Mouse (Mus musculus) midbrain, embryonic 13.5 days (tissue): ENCODE results near the gene Mgat1. TPM values are rescaled to one million over a fixed set of nuclear protein-coding genes. Genes with fewer than 3 reads are reported as not detected.
A peak's percentile ranks its signal among the peaks of the same experiment; 100 is the strongest.
"Not testable (repeated sequence)": the region's sequence is repeated elsewhere in the genome, so short reads cannot be mapped to it uniquely, and the experiment has no call there.

Experiments
- ATAC-seq: fragments of 200-750 bp; cut with Nextera tagmentation; 2 replicates; pipeline ENCODE4 v1.8.0; 2017; ENCODE audit warnings: mild to moderate bottlenecking, moderate TSS enrichment, moderate library complexity
- H3K27ac ChIP-seq: fragments of 300-500 bp; sonication (generic); 2 replicates; pipeline ENCODE4 v1.5.1; 2015; ENCODE audit warnings: inconsistent platforms, mild to moderate bottlenecking, moderate library complexity
- H3K27me3 ChIP-seq: fragments of 300-500 bp; sonication (generic); 2 replicates; pipeline ENCODE4 v1.6.1; 2015; ENCODE audit warnings: mild to moderate bottlenecking, inconsistent platforms
- H3K36me3 ChIP-seq: fragments of 300-500 bp; sonication (generic); 2 replicates; pipeline ENCODE4 v1.6.1; 2015; ENCODE audit warnings: mild to moderate bottlenecking, inconsistent platforms
- H3K4me1 ChIP-seq: fragments of 300-500 bp; sonication (generic); replicated peaks from 2 replicates; pipeline ENCODE4 v1.6.1; 2015; ENCODE audit warnings: inconsistent platforms
- H3K4me2 ChIP-seq: fragments of 300-500 bp; sonication (generic); replicated peaks from 2 replicates; pipeline ENCODE4 v1.6.1; 2015; ENCODE audit warnings: moderate library complexity, mild to moderate bottlenecking, inconsistent platforms
- H3K4me3 ChIP-seq: fragments of 300-500 bp; sonication (generic); replicated peaks from 2 replicates; pipeline ENCODE4 v1.5.1; 2015; ENCODE audit warnings: mild to moderate bottlenecking, inconsistent platforms
- H3K9ac ChIP-seq: fragments of 300-500 bp; sonication (generic); replicated peaks from 2 replicates; pipeline ENCODE4 v1.6.1; 2015; ENCODE audit warnings: mild to moderate bottlenecking, inconsistent platforms
- H3K9me3 ChIP-seq: fragments of 300-500 bp; sonication (generic); 2 replicates; pipeline ENCODE4 v1.6.1; 2016; ENCODE audit warnings: mild to moderate bottlenecking, inconsistent platforms
- WGBS: fragments of 180-500 bp; shearing (Covaris S2); methylation state at CpG from one replicate; pipeline ENCODE4 v1.1.7; 2015; 5-methylcytosine and 5-hydroxymethylcytosine counted together
- polyA plus RNA-seq: library from polyadenylated mRNA; unstranded; fragments of >200 nt; fragmentation: Nextera tagmentation; extraction: Ambion mirVana; gene quantifications from 2 replicates; pipeline ENCODE4 v1.2.1, GENCODE M21; 2015

Gene Mgat1
- polyA plus RNA-seq = 29.3 and 32.1 TPM in 2 replicates

DNA sequence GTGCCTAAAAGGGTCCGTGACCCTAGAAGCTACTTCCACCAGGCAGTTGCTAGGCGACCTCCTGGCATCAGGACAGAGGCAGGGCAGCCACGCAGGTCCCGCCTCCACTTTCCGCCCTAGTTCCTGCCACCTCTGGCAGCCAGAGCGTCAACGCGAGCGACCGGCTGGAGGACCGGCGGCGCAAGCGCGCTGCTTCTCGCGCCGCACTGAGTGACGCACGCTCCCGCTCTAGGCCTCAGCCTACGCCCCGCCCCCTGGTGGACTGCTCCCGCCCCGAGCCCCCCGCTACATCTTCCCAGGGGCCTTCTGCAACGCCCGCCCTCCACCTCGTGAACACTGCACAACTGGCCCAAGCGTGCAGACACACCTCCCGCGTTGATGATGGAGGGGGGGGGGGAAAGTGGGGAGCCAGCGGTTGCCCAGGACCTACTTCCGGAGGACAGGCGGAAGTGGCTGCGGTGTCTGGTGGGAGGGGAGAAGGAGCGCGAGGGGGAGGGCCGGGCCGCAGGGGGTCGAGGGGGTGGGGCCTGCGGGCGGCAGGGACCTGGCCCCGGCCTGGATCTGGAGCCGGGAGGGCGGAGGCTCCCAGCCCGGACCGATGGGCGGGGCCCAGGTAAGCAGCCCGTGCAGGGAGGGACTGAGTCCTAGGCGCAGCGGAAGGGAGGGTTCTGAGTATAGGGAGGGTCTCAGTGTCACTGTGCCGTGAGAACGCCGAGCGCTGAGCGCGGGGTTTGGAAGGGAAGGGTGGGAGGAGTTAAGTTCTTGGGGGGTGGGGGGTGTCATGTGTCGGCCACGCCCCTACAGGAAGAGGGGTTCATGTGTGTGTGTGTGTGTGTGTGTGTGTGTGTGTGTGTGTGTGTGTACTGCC lies at the start of gene Mgat1:
TSS of gene Mgat1 (plus strand) at position 465 of the 868 bp plus-strand sequence.
- Histone ChIP-seq H3K27me3 (no peaks in the 10 kb centered on the region), H3K4me3 (peak within 1 kb of the TSS; percentile 67), H3K9me3 (no peaks in the 10 kb centered on the region), H3K9ac (peak within 1 kb of the TSS; percentile 81), H3K4me2 (peak within 1 kb of the TSS; percentile 65), H3K27ac (peak within 1 kb of the TSS; percentile 93), H3K4me1 (peaks cover 42% of the 10 kb centered on the region), H3K36me3 (no peaks in the 10 kb centered on the region)
- ATAC-seq = peak; percentile 98
- under 1% methylated on average over 56 of the region's 60 CpGs for WGBS

GRCm38 (mm10) chr11:49194771-49195170 lies 49.2 kb upstream of the Mgat1 start:
- not testable (repeated sequence) for H3K4me1 ChIP-seq, H3K36me3 ChIP-seq, H3K27me3 ChIP-seq, H3K9me3 ChIP-seq, H3K27ac ChIP-seq, H3K4me2 ChIP-seq, ATAC-seq, H3K9ac ChIP-seq, H3K4me3 ChIP-seq
- 97% methylated on average over 9 of the region's 9 CpGs for WGBS

DNA sequence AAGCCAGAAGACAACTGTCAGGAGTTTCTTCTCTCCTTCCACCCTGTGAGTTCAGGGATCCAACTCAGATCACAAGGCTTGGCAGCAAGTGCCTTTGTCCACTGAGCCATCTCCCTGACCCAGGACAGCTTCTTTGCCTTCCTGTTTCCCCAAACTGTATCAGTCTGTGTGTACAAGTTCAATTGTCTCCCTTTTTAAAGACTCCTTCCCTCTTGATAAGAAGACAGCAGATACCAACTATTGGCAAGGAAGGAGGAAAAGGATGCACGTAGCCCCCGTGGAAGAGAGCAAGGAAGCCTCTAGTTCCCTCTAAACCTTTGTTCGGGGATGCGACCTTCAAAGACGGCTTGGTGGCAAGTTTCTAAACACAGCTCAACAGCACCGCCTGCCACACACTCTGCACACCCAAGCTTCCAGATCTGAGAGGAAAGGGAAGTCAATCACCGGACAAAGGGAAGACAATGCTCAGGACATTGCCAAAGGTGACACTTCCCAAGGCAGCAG lies 48.1 kb upstream of the Mgat1 start:
- H3K36me3 ChIP-seq = no peaks in the 10 kb centered on the region
- H3K9ac ChIP-seq = no peak overlapping the region
- no peak overlapping the region for H3K4me3 ChIP-seq
- H3K9me3 ChIP-seq = no peaks in the 10 kb centered on the region
- H3K27me3 ChIP-seq = no peaks in the 10 kb centered on the region
- no peak for ATAC-seq
- 87% methylated on average over 7 of the region's 7 CpGs for WGBS
- H3K4me1 ChIP-seq = no peaks in the 10 kb centered on the region
- H3K27ac ChIP-seq = no peak overlapping the region
- no peak overlapping the region for H3K4me2 ChIP-seq

- no peak overlapping the region for H3K4me3 ChIP-seq
- ATAC-seq = no peak
- H3K27ac ChIP-seq = no peak overlapping the region
- H3K4me1 ChIP-seq = peaks cover 22% of the 10 kb centered on the region
- no peaks in the 10 kb centered on the region for H3K36me3 ChIP-seq
- no peaks in the 10 kb centered on the region for H3K9me3 ChIP-seq
- no peak overlapping the region for H3K9ac ChIP-seq
- H3K27me3 ChIP-seq = no peaks in the 10 kb centered on the region
- no peak overlapping the region for H3K4me2 ChIP-seq
Measured at GRCm38 (mm10) chr11:49200666-49201065, 43.3 kb upstream of the Mgat1 start.

DNA sequence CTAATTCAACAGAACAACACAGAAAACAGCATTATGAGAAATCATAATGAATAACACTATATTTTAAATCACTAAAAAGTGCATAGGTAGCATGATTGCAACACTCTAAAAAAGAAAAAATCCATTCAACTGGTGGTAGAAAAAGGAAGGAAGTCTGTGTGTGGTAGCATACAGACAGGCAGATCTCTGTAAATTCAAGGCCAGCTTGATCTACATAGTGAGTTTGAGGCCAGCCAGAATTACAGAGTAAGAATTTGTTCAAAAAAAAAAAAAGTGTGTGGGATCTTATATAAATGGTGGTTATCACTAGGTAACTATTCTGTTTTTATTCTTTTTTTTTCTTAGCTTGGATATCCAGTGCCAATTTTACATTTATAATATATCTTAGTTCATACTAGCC lies 42.8 kb upstream of the Mgat1 start:
- Histone ChIP-seq H3K9ac (no peak overlapping the region), H3K36me3 (no peaks in the 10 kb centered on the region), H3K9me3 (no peaks in the 10 kb centered on the region), H3K27me3 (no peaks in the 10 kb centered on the region), H3K4me1 (peaks cover 22% of the 10 kb centered on the region), H3K4me2 (no peak overlapping the region), H3K4me3 (no peak overlapping the region), H3K27ac (no peak overlapping the region)
- ATAC-seq = no peak

DNA sequence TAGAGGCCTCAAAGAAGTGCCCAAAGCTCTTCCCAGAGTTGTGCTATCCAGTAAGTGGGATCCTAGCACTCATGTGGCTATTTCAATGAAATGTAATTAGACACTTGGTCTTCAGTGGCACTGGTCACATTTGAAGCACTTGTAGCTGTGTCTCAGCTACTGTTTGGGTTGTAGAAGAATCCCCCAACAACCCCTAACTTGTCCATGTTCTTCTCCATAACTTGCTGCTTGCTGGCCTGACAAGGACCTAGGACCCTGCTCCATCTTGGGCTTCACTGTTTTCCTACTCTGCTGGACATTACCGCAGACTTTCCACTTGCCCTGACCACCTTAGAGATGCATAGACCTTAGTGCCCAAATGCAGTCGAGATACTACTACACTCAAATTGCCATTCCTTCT lies 41.9 kb upstream of the Mgat1 start:
- Histone ChIP-seq H3K36me3 (peaks cover 5% of the 10 kb centered on the region), H3K9ac (peak overlapping the region; percentile 98), H3K27ac (no peak overlapping the region), H3K9me3 (no peaks in the 10 kb centered on the region), H3K4me3 (peak overlapping the region; percentile 95), H3K4me2 (peak overlapping the region; percentile 73), H3K4me1 (peaks cover 26% of the 10 kb centered on the region), H3K27me3 (no peaks in the 10 kb centered on the region)
- ATAC-seq = no peak
- WGBS = 72% methylated on average over 2 of the region's 2 CpGs

GRCm38 (mm10) chr11:49202523-49203061 lies 41.4 kb upstream of the Mgat1 start:
- H3K27ac ChIP-seq = peak overlapping the region; percentile 99
- 1% methylated on average over 10 of the region's 10 CpGs for WGBS
- H3K4me2 ChIP-seq = peak overlapping the region; percentile 73
- ATAC-seq = peak; percentile 53
- peak overlapping the region; percentile 98 for H3K9ac ChIP-seq
- H3K9me3 ChIP-seq = no peaks in the 10 kb centered on the region
- H3K27me3 ChIP-seq = no peaks in the 10 kb centered on the region
- H3K4me1 ChIP-seq = peaks cover 26% of the 10 kb centered on the region
- H3K36me3 ChIP-seq = peaks cover 8% of the 10 kb centered on the region
- H3K4me3 ChIP-seq = peak overlapping the region; percentile 95

DNA sequence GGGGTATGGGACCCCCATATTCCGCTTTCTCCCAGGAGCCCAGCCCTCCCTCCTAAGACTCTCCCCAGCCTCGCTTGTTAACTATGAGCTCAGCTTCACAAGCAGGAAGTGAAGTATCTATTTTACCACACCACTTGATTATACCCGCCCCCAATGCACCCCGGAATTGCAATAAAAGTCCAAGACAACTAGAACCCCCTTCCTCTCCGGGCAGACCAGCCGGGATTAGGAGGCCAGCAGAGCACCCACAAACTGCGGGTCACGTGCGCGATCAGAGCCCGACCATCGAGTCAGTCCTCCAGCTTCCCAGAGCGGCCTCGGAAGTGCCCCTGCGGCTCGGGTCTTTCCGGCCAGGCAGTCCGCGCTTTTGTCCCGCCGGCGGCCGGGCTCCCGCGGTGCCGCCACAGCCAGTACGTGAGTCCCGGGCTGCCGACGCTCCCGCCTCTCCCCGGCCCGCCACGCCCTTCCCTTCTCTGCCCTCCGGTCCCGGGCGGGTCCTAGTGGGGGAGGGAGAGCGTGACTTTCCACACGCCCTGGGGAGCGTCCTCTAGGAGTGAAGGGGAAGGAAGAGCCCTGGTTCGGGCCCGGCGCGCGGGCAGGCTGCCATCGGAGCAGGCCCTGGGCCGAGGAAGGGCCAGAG lies 40.7 kb upstream of the Mgat1 start, which contains the start of gene Zfp62:
TSS of gene Zfp62 (plus strand) at position 164 of the 640 bp plus-strand sequence.
- Histone ChIP-seq H3K36me3 (peaks cover 8% of the 10 kb centered on the region), H3K9me3 (no peaks in the 10 kb centered on the region), H3K27me3 (no peaks in the 10 kb centered on the region), H3K4me3 (peak within 1 kb of the TSS; percentile 95), H3K27ac (peak within 1 kb of the TSS; percentile 99), H3K4me2 (peak within 1 kb of the TSS; percentile 73), H3K4me1 (peaks cover 26% of the 10 kb centered on the region), H3K9ac (peak within 1 kb of the TSS; percentile 98)
- ATAC-seq = peak; percentile 95
- WGBS = 0% methylated on average over 42 of the region's 47 CpGs

DNA sequence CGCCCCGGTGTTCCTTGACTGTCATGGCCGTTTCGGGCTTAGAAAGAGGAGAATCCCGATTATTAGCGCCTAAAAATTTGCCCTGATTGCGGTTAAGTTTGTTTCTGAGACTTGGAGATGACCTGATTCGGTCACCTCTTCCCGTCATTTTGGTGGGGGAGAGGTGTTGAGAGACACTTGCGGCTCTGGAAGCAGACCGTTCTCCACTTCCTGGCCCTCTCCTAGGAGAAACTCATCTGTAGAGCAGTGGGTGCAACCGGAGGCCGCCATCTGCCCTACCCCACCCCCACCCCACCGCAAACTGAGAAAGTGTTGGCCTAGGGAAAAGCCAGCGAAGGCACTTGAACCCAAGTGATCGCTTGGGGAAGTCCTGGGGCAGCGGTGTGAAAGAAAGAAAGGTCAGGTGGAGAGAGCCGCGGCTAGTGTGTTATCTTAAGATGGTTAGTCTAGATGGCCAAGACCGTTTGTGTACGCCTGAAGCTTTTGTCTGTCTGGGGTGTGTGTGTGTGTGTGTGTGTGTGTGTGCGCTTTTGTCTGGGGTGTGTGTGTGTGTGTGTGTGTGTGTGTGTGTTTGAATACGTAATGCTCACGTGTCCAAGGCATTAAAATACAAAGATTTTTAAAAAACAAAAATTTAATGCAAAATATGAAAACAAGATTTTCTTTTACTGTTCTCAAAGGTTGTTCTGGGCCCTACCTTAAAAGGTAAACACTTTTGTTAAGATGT lies 40.1 kb upstream of the Mgat1 start:
- no peaks in the 10 kb centered on the region for H3K27me3 ChIP-seq
- H3K36me3 ChIP-seq = peaks cover 8% of the 10 kb centered on the region
- peaks cover 29% of the 10 kb centered on the region for H3K4me1 ChIP-seq
- ATAC-seq = peak; percentile 80
- H3K4me2 ChIP-seq = peak overlapping the region; percentile 73
- under 1% methylated on average over 24 of the region's 24 CpGs for WGBS
- H3K4me3 ChIP-seq = peak overlapping the region; percentile 95
- no peaks in the 10 kb centered on the region for H3K9me3 ChIP-seq
- H3K27ac ChIP-seq = peak overlapping the region; percentile 99
- H3K9ac ChIP-seq = peak overlapping the region; percentile 98

GRCm38 (mm10) chr11:49205080-49205590 lies 38.9 kb upstream of the Mgat1 start:
- WGBS = 87% methylated on average over 6 of the region's 6 CpGs
- Histone ChIP-seq H3K27ac (no peak overlapping the region), H3K36me3 (peaks cover 8% of the 10 kb centered on the region), H3K9me3 (no peaks in the 10 kb centered on the region), H3K4me1 (peaks cover 33% of the 10 kb centered on the region), H3K27me3 (no peaks in the 10 kb centered on the region), H3K4me2 (peak overlapping the region; percentile 73), H3K4me3 (peak overlapping the region; percentile 95), H3K9ac (0 out of 2 replicates have a peak overlapping the region, but pooled peaks have one; percentile 59)
- no peak for ATAC-seq

- Histone ChIP-seq H3K4me1 (peaks cover 27% of the 10 kb centered on the region), H3K27me3 (no peaks in the 10 kb centered on the region), H3K36me3 (peaks cover 8% of the 10 kb centered on the region), H3K4me2 (no peak overlapping the region), H3K9me3 (no peaks in the 10 kb centered on the region), H3K4me3 (no peak overlapping the region), H3K27ac (no peak overlapping the region), H3K9ac (no peak overlapping the region)
- no peak for ATAC-seq
- 100% methylated on average over 1 of the region's 1 CpGs for WGBS
Measured at GRCm38 (mm10) chr11:49207495-49207894, 36.5 kb upstream of the Mgat1 start.
